Mouse (Mus musculus): ENCODE data around the gene Gfra1. TPM values are rescaled to one million over a fixed set of nuclear protein-coding genes. Genes with fewer than 3 reads are reported as not detected.

Gfra1 gene
- total and polyA plus RNA-seq, 2 experiments from 2014 or later = 32.3 to 59.8 TPM

DNA sequence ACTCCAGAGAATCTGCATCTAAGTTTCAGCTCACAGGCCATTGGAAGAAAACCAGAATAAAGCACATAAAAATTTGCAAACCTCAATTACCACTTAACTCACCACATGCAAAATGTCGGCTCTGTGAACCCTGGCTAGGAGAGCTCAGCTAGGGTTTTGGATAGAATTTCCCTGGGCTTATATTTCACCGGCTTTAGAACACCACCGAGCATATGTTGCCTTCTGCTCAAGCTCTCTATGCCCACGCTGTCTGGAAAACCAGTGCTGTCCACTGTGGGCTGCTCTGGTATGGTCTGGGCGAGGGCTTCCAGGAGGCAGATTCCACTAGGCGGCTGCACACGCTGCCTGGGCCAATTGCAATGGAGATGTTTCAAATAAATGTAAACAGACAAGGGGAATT is 154.6 kb downstream of the Gfra1 start:
- Histone ChIP-seq H3K4me2 (ENCODE audit: low read depth, low read length) (no peak overlapping the region), H3K4me1 (ENCODE audit: insufficient read depth, low read length) (peaks cover 4% of the 10 kb centered on the region), H3K27ac (no peak overlapping the region), H3K9ac (replicated peaks; ENCODE audit: low read length) (no peak overlapping the region), H3K27me3 (ENCODE audit: insufficient read depth, low read length) (no peaks in the 10 kb centered on the region), H3K36me3 (ENCODE audit: insufficient read depth, low read length) (no peaks in the 10 kb centered on the region), H3K4me3 (ENCODE audit: low read length) (no peak overlapping the region), H3K9me3 (ENCODE audit: low read length) (no peaks in the 10 kb centered on the region)
- TF ChIP-seq CTCF (IDR thresholded peaks at IDR 0.05; ENCODE audit: low read depth) = no peak
- no peak for ATAC-seq
- no peak for DNase-seq (ENCODE audit: low spot score)
- WGBS = 78% methylated on average over 7 of the region's 7 CpGs

DNA sequence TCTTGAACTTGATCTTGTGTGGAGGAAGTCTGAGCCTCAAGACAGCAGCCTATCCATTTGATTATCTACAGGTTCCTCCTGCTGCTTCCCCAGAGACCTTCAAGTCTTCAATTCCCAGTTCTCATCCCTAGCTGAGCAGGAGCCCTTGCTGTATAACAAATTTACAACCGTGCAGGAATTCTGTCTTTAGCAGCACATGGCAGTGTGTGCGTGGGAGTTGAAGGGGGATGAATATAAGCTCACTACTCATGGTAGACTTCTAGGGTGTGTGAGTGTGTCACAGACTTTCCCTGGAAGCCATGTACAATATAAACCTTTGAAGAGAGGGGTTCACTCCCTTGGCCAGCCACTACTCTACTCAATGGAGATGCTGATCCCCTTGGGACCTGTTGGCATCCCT is 157.8 kb downstream of the Gfra1 start:
- H3K4me2 ChIP-seq (ENCODE audit: low read depth, low read length) = no peak overlapping the region
- TF ChIP-seq CTCF (IDR thresholded peaks at IDR 0.05; ENCODE audit: low read depth) = no peak
- 88% methylated on average over 2 of the region's 2 CpGs for WGBS

GRCm38 (mm10) chr19:58296842-58297190 is 158.9 kb downstream of the Gfra1 start:
- ATAC-seq (no peak), DNase-seq (ENCODE audit: low spot score) (no peak)

More for the DNA sequence above, 157.8 kb downstream of the Gfra1 start:
- H3K27ac ChIP-seq = no peak overlapping the region
- H3K9ac ChIP-seq (replicated peaks; ENCODE audit: low read length) = no peak overlapping the region
- no peaks in the 10 kb centered on the region for H3K36me3 ChIP-seq (ENCODE audit: insufficient read depth, low read length)
- no peaks in the 10 kb centered on the region for H3K9me3 ChIP-seq (ENCODE audit: low read length)
- H3K27me3 ChIP-seq (ENCODE audit: insufficient read depth, low read length) = no peaks in the 10 kb centered on the region
- no peak overlapping the region for H3K4me3 ChIP-seq (ENCODE audit: low read length)
- H3K4me1 ChIP-seq (ENCODE audit: insufficient read depth, low read length) = peaks cover 4% of the 10 kb centered on the region
- DNase-seq (ENCODE audit: low spot score) = no peak
- no peak for ATAC-seq

GRCm38 (mm10) chr19:58295986-58296841 is 159.5 kb downstream of the Gfra1 start:
- H3K4me3 ChIP-seq (ENCODE audit: low read length) = no peak overlapping the region
- 61% methylated on average over 14 of the region's 14 CpGs for WGBS
- no peaks in the 10 kb centered on the region for H3K27me3 ChIP-seq (ENCODE audit: insufficient read depth, low read length)
- peaks cover 4% of the 10 kb centered on the region for H3K4me1 ChIP-seq (ENCODE audit: insufficient read depth, low read length)
- DNase-seq (ENCODE audit: low spot score) (peak; percentile 72), ATAC-seq (peak; percentile 74)
- H3K9me3 ChIP-seq (ENCODE audit: low read length) = no peaks in the 10 kb centered on the region
- no peaks in the 10 kb centered on the region for H3K36me3 ChIP-seq (ENCODE audit: insufficient read depth, low read length)
- no peak overlapping the region for H3K4me2 ChIP-seq (ENCODE audit: low read depth, low read length)
- H3K9ac ChIP-seq (replicated peaks; ENCODE audit: low read length) = no peak overlapping the region
- no peak overlapping the region for H3K27ac ChIP-seq
- 0 out of 2 replicates have a peak, but pooled peaks have one; percentile 23 for TF ChIP-seq CTCF (IDR thresholded peaks at IDR 0.05; ENCODE audit: low read depth)

More at GRCm38 (mm10) chr19:58296842-58297190, 158.9 kb downstream of the Gfra1 start:
- 60% methylated on average over 7 of the region's 7 CpGs for WGBS
- H3K4me2 ChIP-seq (ENCODE audit: low read depth, low read length) = no peak overlapping the region
- H3K4me3 ChIP-seq (ENCODE audit: low read length) = no peak overlapping the region
- no peaks in the 10 kb centered on the region for H3K36me3 ChIP-seq (ENCODE audit: insufficient read depth, low read length)
- H3K27ac ChIP-seq = no peak overlapping the region
- no peak overlapping the region for H3K9ac ChIP-seq (replicated peaks; ENCODE audit: low read length)
- TF ChIP-seq CTCF (IDR thresholded peaks at IDR 0.05; ENCODE audit: low read depth) = no peak
- H3K4me1 ChIP-seq (ENCODE audit: insufficient read depth, low read length) = peaks cover 4% of the 10 kb centered on the region
- H3K9me3 ChIP-seq (ENCODE audit: low read length) = no peaks in the 10 kb centered on the region
- no peaks in the 10 kb centered on the region for H3K27me3 ChIP-seq (ENCODE audit: insufficient read depth, low read length)

DNA sequence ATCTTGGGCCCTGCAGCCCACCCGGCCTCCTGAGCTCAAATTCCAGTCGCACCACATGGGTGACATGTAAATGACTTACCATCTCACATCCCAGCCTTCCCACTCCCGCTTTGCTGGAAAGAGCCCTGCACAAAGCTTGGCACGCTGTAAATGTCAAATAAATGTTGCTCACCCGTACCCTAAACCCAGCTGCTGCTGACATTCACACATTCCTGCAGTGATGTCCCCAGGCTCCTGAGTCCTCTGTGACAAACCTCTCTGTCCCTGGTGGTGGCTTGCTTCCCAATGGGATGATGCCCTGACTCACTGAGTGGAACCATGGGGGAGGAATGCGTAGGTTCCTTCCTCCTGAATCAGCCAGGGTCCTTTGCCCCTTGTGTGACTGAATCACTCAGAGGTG is 167.6 kb downstream of the Gfra1 start:
- Histone ChIP-seq H3K27me3 (ENCODE audit: insufficient read depth, low read length) (no peaks in the 10 kb centered on the region), H3K4me3 (ENCODE audit: low read length) (no peak overlapping the region), H3K9me3 (ENCODE audit: low read length) (no peaks in the 10 kb centered on the region), H3K36me3 (ENCODE audit: insufficient read depth, low read length) (no peaks in the 10 kb centered on the region), H3K4me2 (ENCODE audit: low read depth, low read length) (no peak overlapping the region), H3K4me1 (ENCODE audit: insufficient read depth, low read length) (no peaks in the 10 kb centered on the region), H3K27ac (no peak overlapping the region), H3K9ac (replicated peaks; ENCODE audit: low read length) (no peak overlapping the region)
- no peak for TF ChIP-seq CTCF (IDR thresholded peaks at IDR 0.05; ENCODE audit: low read depth)
- ATAC-seq (no peak), DNase-seq (ENCODE audit: low spot score) (no peak)
- WGBS = 77% methylated on average over 6 of the region's 6 CpGs

GRCm38 (mm10) chr19:58275281-58275680 is 180.4 kb downstream of the Gfra1 start:
- H3K4me2 ChIP-seq (ENCODE audit: low read depth, low read length) = no peak overlapping the region
- ATAC-seq (peak; percentile 64; the same call in 1 of the 2 replicates), DNase-seq (ENCODE audit: low spot score) (no peak)
- H3K9ac ChIP-seq (replicated peaks; ENCODE audit: low read length) = no peak overlapping the region
- H3K27ac ChIP-seq = no peak overlapping the region
- no peaks in the 10 kb centered on the region for H3K36me3 ChIP-seq (ENCODE audit: insufficient read depth, low read length)
- H3K4me1 ChIP-seq (ENCODE audit: insufficient read depth, low read length) = 0 out of 2 replicates have a peak, but pooled peaks cover 4% of the 10 kb centered on the region
- no peaks in the 10 kb centered on the region for H3K27me3 ChIP-seq (ENCODE audit: insufficient read depth, low read length)
- H3K4me3 ChIP-seq (ENCODE audit: low read length) = no peak overlapping the region
- no peak for TF ChIP-seq CTCF (IDR thresholded peaks at IDR 0.05; ENCODE audit: low read depth)
- no peaks in the 10 kb centered on the region for H3K9me3 ChIP-seq (ENCODE audit: low read length)
- 34% methylated on average over 9 of the region's 9 CpGs for WGBS

GRCm38 (mm10) chr19:58271815-58272214 is 183.9 kb downstream of the Gfra1 start:
- 0 out of 2 replicates have a peak, but pooled peaks cover 4% of the 10 kb centered on the region for H3K4me1 ChIP-seq (ENCODE audit: insufficient read depth, low read length)
- DNase-seq (ENCODE audit: low spot score) = peak; percentile 61
- ATAC-seq = no peak
- no peaks in the 10 kb centered on the region for H3K27me3 ChIP-seq (ENCODE audit: insufficient read depth, low read length)
- no peak for TF ChIP-seq CTCF (IDR thresholded peaks at IDR 0.05; ENCODE audit: low read depth)
- no peak overlapping the region for H3K9ac ChIP-seq (replicated peaks; ENCODE audit: low read length)
- no peaks in the 10 kb centered on the region for H3K9me3 ChIP-seq (ENCODE audit: low read length)
- H3K4me2 ChIP-seq (ENCODE audit: low read depth, low read length) = no peak overlapping the region
- H3K27ac ChIP-seq = no peak overlapping the region
- WGBS = 59% methylated on average over 8 of the region's 8 CpGs
- H3K4me3 ChIP-seq (ENCODE audit: low read length) = no peak overlapping the region
- H3K36me3 ChIP-seq (ENCODE audit: insufficient read depth, low read length) = no peaks in the 10 kb centered on the region
